Mouse (Mus musculus) CH12.LX (cell line): Measurements from ENCODE around the gene Mpst.

ENCODE experiments used
- CTCF ChIP-seq, 2 experiments: IDR thresholded peaks in 1 of 2; conservative IDR thresholded peaks in 1 of 2; 2 replicates each; pipeline ENCODE4 v1.5.1; 2011 to 2012; ENCODE audit warnings: low read depth in 2 of 2, low read length in 2 of 2, improper control_type of control experiment in 1 of 2, inconsistent platforms in 1 of 2, mild to moderate bottlenecking in 1 of 2, moderate library complexity in 1 of 2
- E2F4 ChIP-seq: IDR thresholded peaks from 2 replicates; pipeline ENCODE4 v1.6.1; 2011; ENCODE audit warnings: low read depth, low read length, improper control_type of control experiment; ENCODE audit not compliant: insufficient replicate concordance
- EP300 ChIP-seq: IDR thresholded peaks from 2 replicates; pipeline ENCODE4 v1.6.1; 2011; ENCODE audit warnings: low read length, improper control_type of control experiment
- HCFC1 ChIP-seq: IDR thresholded peaks from 2 replicates; pipeline ENCODE4 v1.6.1; 2012; ENCODE audit warnings: low read depth, mild to moderate bottlenecking, inconsistent platforms, low read length, improper control_type of control experiment
- JUND ChIP-seq: conservative IDR thresholded peaks from 2 replicates; pipeline ENCODE4 v1.6.1; 2011; ENCODE audit warnings: low read depth, low read length, improper control_type of control experiment
- MAFK ChIP-seq: IDR thresholded peaks from 2 replicates; pipeline ENCODE4 v1.6.1; 2011; ENCODE audit warnings: low read length, improper control_type of control experiment; ENCODE audit not compliant: insufficient replicate concordance
- MEF2A ChIP-seq: IDR thresholded peaks from 2 replicates; pipeline ENCODE4 v1.6.1; 2014; ENCODE audit warnings: low read depth, mild to moderate bottlenecking, inconsistent platforms, low read length, improper control_type of control experiment, borderline replicate concordance
- POLR2A ChIP-seq: IDR thresholded peaks from 2 replicates; pipeline ENCODE4 v1.6.1; 2011; ENCODE audit warnings: low read depth, mild to moderate bottlenecking, improper control_type of control experiment, low read length
- TCF12 ChIP-seq: IDR thresholded peaks from 2 replicates; pipeline ENCODE4 v1.6.1; 2014; ENCODE audit warnings: low read depth, mild to moderate bottlenecking, inconsistent platforms, low read length, improper control_type of control experiment

DNA sequence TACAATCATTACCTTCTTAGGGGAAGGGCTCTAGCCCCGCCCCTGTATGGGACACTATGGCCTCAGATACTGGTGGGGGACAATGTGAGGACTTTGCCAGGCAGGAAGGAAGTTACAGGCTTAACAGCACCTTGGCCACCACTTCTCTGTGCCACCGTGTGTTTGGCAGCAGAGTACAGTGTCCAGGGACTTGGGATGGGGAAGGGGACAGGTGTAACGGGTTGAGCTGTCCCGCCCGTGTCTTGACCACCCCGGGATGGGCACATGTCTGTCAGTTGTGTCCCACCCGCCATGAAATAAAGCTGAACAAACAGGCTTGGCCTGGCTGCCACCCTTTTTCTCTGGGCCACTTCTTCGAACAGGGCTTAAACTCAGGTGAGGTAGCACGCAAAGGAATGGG is 32.8 kb downstream of the Mpst start:
- TF ChIP-seq MAFK = no peak
- TF ChIP-seq EP300 = no peak
- no peak for TF ChIP-seq CTCF (conservative IDR thresholded peaks at IDR 0.05 in 1 of 2, IDR thresholded peaks at IDR 0.05 in 1 of 2; ENCODE audit: low read depth in 2 of 2, low read length in 2 of 2)
- no peak for TF ChIP-seq POLR2A
- no peak for TF ChIP-seq JUND
- TF ChIP-seq MEF2A = no peak
- TF ChIP-seq E2F4 = no peak
- TF ChIP-seq TCF12 = no peak
- TF ChIP-seq HCFC1 = no peak
